Mouse (Mus musculus): ENCODE data around the gene Anapc2.

GRCm38 (mm10) chr2:25304657-25305541, 32.6 kb downstream of the Anapc2 start:
- no peak for TF ChIP-seq CTCF (IDR thresholded peaks at IDR 0.05; ENCODE audit: borderline replicate concordance, insufficient read depth, low read depth, low read length)
- TF ChIP-seq POLR2A (IDR thresholded peaks at IDR 0.05; ENCODE audit: borderline replicate concordance, insufficient read depth, low read length): 0 out of 2 replicates have a peak, but pooled peaks have one; percentile 18

Data from cerebellum, adult 2 months (tissue).